Mouse (Mus musculus) kidney, postnatal 25 days (tissue): ENCODE results near the gene Adamts20.

Experiments used
- DNase-seq, 2 experiments: peaks; one replicate each; pipeline ENCODE4 v3.0.0; 2021; ENCODE audit warnings: mixed read lengths in 2 of 2

Gene Adamts20

GRCm38 (mm10) chr15:94334586-94334985, 130.6 kb downstream of the Adamts20 start:
- no peak for DNase-seq

- DNase-seq: no peak
These were observed 138.6 kb downstream of the Adamts20 start for GRCm38 (mm10) chr15:94326626-94327025.

- DNase-seq: peak; percentile 90 to 92
These were observed 139.6 kb downstream of the Adamts20 start for GRCm38 (mm10) chr15:94325509-94326181.

- no peak for DNase-seq
These were observed 149.0 kb downstream of the Adamts20 start for GRCm38 (mm10) chr15:94316171-94316570.

DNA sequence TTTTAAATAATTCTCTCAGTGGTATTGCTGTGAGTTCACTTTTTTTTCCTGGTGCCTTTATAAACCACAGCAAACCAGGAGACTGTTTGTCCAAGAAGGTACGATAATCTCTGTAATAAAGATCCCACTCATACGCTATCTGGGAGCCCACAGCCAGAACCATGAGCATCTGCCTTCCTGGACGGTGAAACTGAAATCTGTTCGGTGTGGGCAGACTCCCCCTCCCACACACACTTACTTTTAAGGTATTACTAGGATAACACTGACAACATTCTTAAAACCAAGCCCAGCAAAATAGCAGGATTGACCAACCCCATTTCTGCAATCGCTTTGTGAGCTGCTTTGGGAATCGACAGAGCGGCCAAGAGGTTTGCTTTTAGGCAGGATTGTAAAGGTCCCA, 155.5 kb downstream of the Adamts20 start:
- DNase-seq: no peak

DNA sequence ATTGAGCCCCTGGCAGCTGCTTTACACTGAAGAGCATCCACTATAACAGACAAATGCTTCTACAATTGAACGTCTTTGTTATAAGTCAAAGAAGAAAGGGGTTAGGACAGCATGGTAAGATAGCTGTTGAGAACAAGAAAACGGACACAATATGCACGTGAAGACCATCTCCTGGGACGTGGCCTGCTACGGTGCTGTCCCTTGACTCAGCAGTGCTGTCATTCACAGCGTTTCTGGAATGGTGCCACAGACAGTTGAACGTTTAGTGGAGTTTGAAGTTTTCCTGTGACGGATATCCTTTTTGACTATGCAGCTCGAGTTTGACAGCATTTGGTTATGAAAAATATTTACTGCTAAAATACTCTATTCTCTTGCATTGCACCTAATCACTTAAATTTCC, 157.3 kb downstream of the Adamts20 start:
- no peak for DNase-seq

- no peak for DNase-seq
These were observed 162.1 kb downstream of the Adamts20 start for GRCm38 (mm10) chr15:94303151-94303550.

DNA sequence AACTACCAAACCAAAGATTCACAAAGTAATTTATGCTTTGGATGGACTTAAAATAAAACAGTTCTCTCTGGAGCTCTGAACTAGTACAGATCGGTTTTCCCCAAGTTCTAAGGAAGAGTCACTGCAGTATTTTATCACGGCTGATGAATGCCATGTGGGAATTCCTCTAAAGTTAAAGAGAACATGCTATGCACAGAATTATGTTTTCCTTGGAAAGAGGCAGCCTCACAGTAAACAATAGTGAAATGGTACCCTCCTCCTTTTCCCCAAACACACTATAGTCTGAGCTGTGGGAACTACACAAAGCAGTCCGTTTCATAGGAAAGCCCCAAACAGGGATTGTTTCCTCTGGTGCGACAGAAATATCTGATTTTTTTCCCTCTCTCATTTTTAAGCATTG, 171.1 kb downstream of the Adamts20 start:
- no peak for DNase-seq

DNA sequence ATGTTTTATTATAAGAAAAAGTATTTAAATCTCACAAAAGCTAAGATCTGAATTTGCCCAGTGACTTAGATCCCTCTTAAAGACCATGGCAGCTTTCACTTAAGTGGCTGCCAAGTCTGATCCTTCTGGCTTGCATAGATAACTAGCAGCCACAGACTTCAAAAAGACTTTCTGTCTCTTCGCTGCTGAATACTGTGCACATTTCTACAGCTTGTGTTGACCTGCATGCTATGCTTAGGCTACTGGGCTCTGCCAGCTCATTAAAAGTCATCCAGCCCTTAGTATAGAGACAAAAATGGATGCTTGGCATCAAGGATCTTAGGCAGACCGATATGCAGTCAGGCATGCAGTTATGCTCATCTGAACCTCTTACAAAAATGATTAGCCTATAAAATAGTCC, 177.2 kb downstream of the Adamts20 start:
- DNase-seq: no peak

DNA sequence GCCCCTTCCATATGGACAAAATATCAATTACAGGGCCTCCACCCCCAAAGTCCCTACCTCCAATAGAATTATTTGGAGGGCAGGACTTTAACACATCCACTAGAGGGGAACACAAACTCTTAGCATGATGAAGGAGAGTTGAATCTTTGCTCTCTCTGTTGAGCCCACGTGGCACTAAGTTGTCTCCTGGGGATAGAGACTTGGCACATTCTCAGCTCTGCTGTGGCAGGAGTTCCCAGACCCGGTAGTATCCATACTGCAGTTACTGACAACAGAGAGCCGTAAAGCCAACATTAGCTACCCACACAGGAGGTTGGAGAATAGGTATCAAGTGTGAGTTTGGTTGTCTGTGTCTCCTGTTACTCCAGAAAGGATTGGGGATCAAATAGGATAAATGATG, 177.7 kb downstream of the Adamts20 start:
- DNase-seq: no peak

- no peak for DNase-seq
These were observed 188.8 kb downstream of the Adamts20 start for GRCm38 (mm10) chr15:94276418-94276817.

- peak; percentile 77 to 90 for DNase-seq
These were observed 199.6 kb downstream of the Adamts20 start for GRCm38 (mm10) chr15:94265630-94266029.

DNA sequence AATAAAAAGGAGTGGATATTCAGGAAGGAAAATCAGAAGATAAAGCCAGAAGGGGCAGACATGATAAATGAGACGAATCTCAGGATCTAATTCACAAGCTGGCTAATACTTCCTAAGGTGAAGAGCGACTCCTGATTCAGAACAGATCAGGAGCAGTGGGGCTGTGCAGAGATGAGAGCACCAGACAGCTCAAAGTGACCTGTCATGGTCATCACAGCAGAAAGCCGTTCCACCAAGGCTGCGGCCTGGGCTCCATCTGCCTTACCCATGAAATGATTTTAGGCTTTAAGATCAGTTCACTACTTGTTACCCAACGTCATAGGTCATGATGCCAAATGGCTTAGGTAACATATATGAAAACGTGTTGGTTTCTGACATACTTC, 200.7 kb downstream of the Adamts20 start:
- DNase-seq: no peak

DNA sequence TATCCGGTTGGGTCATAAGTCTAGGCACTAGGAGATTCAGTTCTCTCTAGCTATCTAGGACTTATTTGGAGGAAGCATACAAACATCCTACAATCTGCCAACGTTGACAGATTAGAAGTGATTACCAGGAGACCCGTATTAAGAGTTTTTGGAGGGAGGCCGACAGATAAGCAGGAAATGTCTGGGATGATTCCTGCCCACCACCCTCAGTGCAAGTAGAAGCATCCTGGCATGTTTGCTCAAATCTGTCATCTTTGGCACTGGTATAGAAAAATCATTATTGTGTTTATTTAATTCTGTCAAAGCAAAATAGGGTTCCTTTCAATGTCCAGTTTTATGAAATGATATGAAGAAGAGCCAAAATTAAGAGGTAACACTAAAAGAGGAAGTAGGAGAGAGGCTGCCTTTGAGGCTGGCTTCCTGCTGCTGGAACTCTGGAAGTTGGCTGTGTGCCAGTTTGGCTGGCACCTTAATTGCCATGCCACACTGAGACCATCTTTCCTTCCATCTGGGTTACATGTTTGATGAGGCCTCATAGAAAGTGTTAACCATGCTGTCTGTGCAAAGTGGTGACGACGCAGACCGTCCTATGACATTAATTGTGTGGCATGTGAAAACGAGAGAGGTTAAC, 201.2 kb downstream of the Adamts20 start:
- DNase-seq: peak in 1 of 2 experiments; percentile 44

- DNase-seq: no peak
These were observed 202.0 kb downstream of the Adamts20 start for GRCm38 (mm10) chr15:94263241-94263640.

- DNase-seq: no peak
These were observed 205.7 kb downstream of the Adamts20 start for GRCm38 (mm10) chr15:94259497-94259896.

DNA sequence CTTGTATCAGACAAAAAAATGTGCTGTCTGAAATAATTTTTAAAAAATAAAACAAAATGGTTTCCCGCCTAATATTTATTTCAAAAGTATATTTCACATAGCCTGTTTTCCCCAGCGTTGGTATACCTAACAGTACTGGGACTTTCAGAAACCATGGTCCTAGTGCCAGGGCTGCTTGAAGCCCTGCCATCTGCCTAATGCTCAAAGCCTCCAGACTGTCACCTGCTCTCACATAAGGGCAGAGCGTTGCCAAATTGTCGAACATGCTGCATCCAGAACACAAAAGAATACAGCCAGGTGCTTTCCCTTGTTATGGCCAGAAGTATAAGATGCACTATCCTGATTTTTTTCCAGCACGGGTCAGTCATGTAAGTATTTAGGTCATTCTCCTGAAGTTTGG, 209.7 kb downstream of the Adamts20 start:
- DNase-seq: no peak

GRCm38 (mm10) chr15:94254861-94255516, 210.2 kb downstream of the Adamts20 start:
- DNase-seq: no peak

- DNase-seq: no peak
These were observed 210.9 kb downstream of the Adamts20 start for GRCm38 (mm10) chr15:94254091-94254860.

DNA sequence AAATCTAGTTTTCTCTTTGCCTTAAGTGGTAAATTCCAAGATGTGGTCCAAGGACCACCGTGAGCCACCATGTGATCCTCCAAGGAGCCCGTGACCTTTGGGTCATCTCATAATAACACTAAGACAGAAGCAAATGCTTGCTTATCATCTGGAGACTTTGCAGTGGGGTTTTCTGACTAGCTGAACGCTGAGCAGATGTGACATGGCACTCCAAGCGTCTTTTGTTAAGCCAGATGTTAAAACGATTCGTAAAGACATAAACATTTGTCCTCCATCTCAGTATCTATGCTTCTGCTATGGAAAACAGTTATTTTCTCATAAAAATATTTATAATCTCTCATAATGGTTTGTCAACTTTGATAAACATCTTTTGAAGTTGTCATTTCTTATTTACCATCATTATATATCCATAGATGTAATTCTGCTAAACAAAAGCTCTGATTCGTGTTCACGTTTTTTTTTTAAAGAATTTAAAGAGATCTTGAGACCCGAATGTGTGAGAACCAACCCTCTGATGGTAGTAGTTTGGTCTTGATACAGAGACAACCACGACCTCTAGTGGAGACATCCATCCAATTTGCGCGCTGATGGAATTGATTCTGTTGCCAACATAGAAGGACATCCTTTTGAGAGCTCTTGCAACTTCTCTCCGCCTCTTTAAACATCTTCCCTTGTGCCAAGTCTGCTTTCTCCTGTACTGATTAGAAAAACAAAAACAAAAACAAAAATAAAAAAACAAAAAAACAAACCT, 212.1 kb downstream of the Adamts20 start:
- no peak for DNase-seq

- DNase-seq: no peak
These were observed 215.5 kb downstream of the Adamts20 start for GRCm38 (mm10) chr15:94249766-94250165.

- DNase-seq: no peak
These were observed 216.8 kb downstream of the Adamts20 start for GRCm38 (mm10) chr15:94248386-94248785.

- DNase-seq: no peak
These were observed 218.5 kb downstream of the Adamts20 start for GRCm38 (mm10) chr15:94246669-94247068.
